Mouse (Mus musculus) neural tube, embryonic 12.5 days (tissue): ENCODE results near the gene Zfp467. TPM values are rescaled to one million over a fixed set of nuclear protein-coding genes. Genes with fewer than 3 reads are reported as not detected.
A peak's percentile ranks its signal among the peaks of the same experiment; 100 is the strongest.

Experiments
- ATAC-seq: fragments of 200-750 bp; cut with Nextera tagmentation; 2 replicates; pipeline ENCODE4 v1.8.0; 2017; ENCODE audit warnings: low read depth, mild to moderate bottlenecking, moderate TSS enrichment, moderate library complexity; ENCODE audit not compliant: low FRiP score
- H3K27ac ChIP-seq: fragments of 300-500 bp; sonication (generic); 2 replicates; pipeline ENCODE4 v1.5.1; 2016
- H3K27me3 ChIP-seq: fragments of 300-500 bp; sonication (generic); replicated peaks from 2 replicates; pipeline ENCODE4 v1.6.1; 2016; ENCODE audit warnings: mild to moderate bottlenecking
- H3K36me3 ChIP-seq: fragments of 300-500 bp; sonication (generic); 2 replicates; pipeline ENCODE4 v1.6.1; 2016; ENCODE audit warnings: mild to moderate bottlenecking
- H3K4me1 ChIP-seq: fragments of 300-500 bp; sonication (generic); 2 replicates; pipeline ENCODE4 v1.6.1; 2016
- H3K4me2 ChIP-seq: fragments of 300-500 bp; sonication (generic); replicated peaks from 2 replicates; pipeline ENCODE4 v1.6.1; 2016; ENCODE audit warnings: mild to moderate bottlenecking
- H3K4me3 ChIP-seq: fragments of 300-500 bp; sonication (generic); 2 replicates; pipeline ENCODE4 v1.5.1; 2016
- H3K9ac ChIP-seq: fragments of 300-500 bp; sonication (generic); 2 replicates; pipeline ENCODE4 v1.6.1; 2016; ENCODE audit warnings: mild to moderate bottlenecking
- H3K9me3 ChIP-seq: fragments of 300-500 bp; sonication (generic); 2 replicates; pipeline ENCODE4 v1.6.1; 2016; ENCODE audit warnings: mild to moderate bottlenecking
- WGBS: fragments of 180-500 bp; shearing (Covaris S2); methylation state at CpG from one replicate; pipeline ENCODE4 v1.1.7; 2016; 5-methylcytosine and 5-hydroxymethylcytosine counted together
- polyA plus RNA-seq: library from polyadenylated mRNA; unstranded; fragments of >200 nt; fragmentation: Nextera tagmentation; extraction: Ambion mirVana; gene quantifications from 2 replicates; pipeline ENCODE4 v1.2.1, GENCODE M21; 2016

Gene Zfp467
- polyA plus RNA-seq, 1 experiment from 2014 or later, result 18.4 TPM

DNA sequence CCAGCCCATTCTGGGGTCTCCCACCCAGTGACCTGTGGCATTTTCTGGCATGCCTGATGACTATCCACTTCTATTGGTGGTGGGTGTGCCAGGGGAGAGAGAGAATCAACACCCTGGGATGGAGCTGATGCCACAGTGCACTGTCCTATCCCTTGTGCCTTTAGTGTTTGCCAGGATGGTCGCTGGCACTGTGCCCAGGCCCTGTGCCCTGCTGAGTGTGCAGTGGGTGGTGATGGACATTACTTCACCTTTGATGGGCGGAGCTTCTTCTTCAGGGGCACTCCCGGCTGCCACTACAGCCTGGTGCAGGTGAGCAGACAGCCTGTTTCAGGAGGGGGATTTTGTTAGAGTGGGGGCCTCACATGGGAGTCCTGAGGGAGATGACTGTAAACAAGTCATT, 7.1 kb upstream of the Zfp467 start:
- no peaks in the 10 kb centered on the region for H3K9me3 ChIP-seq
- no peaks in the 10 kb centered on the region for H3K4me1 ChIP-seq
- no peak overlapping the region for H3K4me2 ChIP-seq
- WGBS, result 81% methylated on average over 3 of the region's 3 CpGs
- H3K36me3 ChIP-seq, result no peaks in the 10 kb centered on the region
- H3K9ac ChIP-seq, result no peak overlapping the region
- H3K27me3 ChIP-seq, result no peaks in the 10 kb centered on the region
- ATAC-seq, result no peak
- no peak overlapping the region for H3K27ac ChIP-seq
- H3K4me3 ChIP-seq, result no peak overlapping the region

DNA sequence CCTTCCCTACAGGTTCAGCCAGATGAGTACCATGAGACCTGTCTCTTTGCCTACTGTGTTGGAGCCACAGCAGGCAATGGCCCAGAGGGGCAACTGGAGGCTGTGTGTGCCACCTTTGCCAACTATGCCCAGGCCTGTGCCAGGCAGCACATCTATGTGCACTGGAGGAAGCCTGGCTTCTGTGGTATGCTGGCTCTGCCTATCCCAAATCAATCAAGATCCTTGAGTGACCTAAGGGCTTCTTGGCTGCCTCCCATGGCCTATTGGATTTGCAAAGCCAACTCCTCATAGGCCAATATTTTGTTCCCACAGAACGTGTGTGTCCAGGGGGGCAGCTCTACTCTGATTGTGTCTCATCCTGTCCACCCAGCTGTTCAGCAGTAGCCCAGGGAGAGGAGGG, 6.5 kb upstream of the Zfp467 start:
- no peaks in the 10 kb centered on the region for H3K36me3 ChIP-seq
- no peak for ATAC-seq
- 70% methylated on average over 1 of the region's 1 CpGs for WGBS

DNA sequence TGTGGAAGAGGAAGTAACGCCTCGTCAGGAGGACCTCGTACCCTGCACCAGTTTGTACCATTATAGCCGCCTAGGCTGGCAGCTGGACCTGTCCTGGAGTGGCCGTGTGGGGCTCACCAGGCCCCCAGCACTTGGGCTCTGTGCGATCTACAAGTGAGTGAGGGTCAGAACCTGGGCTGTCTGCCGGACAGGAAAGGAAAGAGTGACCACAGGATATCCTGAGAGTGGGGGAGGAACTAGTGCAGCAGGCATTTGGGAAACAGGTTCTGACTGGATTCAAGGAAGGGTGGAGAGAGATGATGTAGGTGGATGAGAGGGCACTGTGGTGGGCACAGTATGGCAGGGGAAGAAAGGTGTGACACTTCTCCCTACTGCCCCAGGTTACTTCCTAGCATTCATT, 2.9 kb upstream of the Zfp467 start:
- Histone ChIP-seq H3K9ac (no peak overlapping the region), H3K4me2 (no peak overlapping the region), H3K27me3 (no peaks in the 10 kb centered on the region), H3K36me3 (no peaks in the 10 kb centered on the region), H3K27ac (no peak overlapping the region), H3K4me1 (peaks cover 3% of the 10 kb centered on the region), H3K9me3 (no peaks in the 10 kb centered on the region), H3K4me3 (no peak overlapping the region)
- 72% methylated on average over 7 of the region's 7 CpGs for WGBS
- no peak for ATAC-seq

More for the DNA sequence above, 6.5 kb upstream of the Zfp467 start:
- H3K4me1 ChIP-seq, result no peaks in the 10 kb centered on the region
- H3K27me3 ChIP-seq, result no peaks in the 10 kb centered on the region
- H3K9ac ChIP-seq, result no peak overlapping the region
- no peak overlapping the region for H3K4me2 ChIP-seq
- no peak overlapping the region for H3K27ac ChIP-seq
- no peaks in the 10 kb centered on the region for H3K9me3 ChIP-seq
- H3K4me3 ChIP-seq, result no peak overlapping the region

DNA sequence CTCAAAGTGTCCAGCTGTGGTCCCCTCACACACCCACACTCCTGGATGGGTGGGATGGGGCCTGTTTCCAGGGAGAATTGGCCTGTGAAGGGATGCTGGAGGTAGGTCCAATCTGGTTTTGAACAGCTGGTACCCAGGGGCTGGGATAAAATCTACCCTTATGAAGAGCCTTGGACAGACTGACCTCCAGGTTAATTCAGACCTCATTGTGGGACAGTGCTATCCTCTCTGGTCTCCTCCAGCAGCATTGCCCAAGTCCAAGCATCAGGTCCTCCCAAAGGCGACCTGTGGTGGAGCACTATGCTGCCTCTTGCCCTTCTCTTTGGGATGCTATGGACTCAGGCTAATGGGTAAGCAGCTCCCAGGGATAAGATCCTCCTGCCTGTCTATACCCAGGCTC, 2.3 kb upstream of the Zfp467 start, which contains the start of gene Sspo:
TSS of gene Sspo (plus strand) at position 301 of the 400 bp plus-strand sequence.
- Histone ChIP-seq H3K4me3 (no peak within 1 kb of the TSS), H3K4me2 (no peak within 1 kb of the TSS), H3K9me3 (no peaks in the 10 kb centered on the region), H3K9ac (no peak within 1 kb of the TSS), H3K27ac (no peak within 1 kb of the TSS), H3K27me3 (no peaks in the 10 kb centered on the region), H3K36me3 (no peaks in the 10 kb centered on the region), H3K4me1 (peaks cover 8% of the 10 kb centered on the region)
- WGBS, result 88% methylated on average over 1 of the region's 1 CpGs
- no peak for ATAC-seq

DNA sequence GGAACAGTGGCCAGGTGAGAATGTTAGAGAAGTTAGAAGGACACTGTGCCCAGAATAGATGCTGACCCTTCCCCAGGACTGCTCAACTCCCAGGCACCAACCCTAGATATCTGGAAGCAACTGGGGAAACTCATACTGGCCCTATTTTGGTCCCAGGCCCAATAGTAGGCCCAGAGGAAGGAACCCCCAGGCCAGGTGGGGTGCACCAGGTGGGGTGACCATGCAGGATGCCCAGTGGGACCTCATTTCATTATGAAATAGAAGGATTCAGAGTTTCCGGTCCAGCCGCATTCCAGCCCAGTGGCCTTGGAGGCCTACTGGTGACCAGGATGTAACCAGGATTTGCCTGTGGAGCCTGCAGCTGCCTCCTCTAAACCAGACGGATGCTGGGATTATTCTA, 1.3 kb upstream of the Zfp467 start:
- Histone ChIP-seq H3K4me2 (no peak overlapping the region), H3K9me3 (no peaks in the 10 kb centered on the region), H3K27ac (no peak overlapping the region), H3K9ac (no peak overlapping the region), H3K27me3 (no peaks in the 10 kb centered on the region), H3K4me1 (peaks cover 8% of the 10 kb centered on the region), H3K36me3 (peaks cover 7% of the 10 kb centered on the region), H3K4me3 (no peak overlapping the region)
- 81% methylated on average over 3 of the region's 3 CpGs for WGBS
- ATAC-seq, result no peak

DNA sequence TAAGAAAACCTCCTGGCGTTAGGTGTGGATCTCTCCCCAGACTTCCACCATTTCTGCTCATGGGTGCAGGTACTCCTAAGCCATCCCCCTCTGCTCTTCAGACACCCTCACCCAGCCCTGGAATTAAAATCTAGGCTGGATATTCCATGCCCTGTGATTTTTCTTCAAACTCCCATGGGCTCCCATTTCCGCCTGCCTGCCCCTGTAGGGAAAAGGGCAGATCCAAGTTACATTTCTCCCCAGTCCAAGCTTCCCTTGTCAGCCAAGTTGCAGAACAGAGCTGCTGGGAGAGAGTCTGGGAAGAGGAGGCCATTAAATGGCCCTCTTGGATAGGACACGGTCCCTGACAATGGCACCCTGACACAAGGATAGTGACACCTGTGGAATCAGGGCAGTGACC, 631 bp upstream of the Zfp467 start:
- Histone ChIP-seq H3K36me3 (peaks cover 13% of the 10 kb centered on the region), H3K9ac (no peak overlapping the region), H3K4me2 (peak overlapping the region; percentile 94), H3K9me3 (no peaks in the 10 kb centered on the region), H3K27ac (no peak overlapping the region), H3K4me1 (peaks cover 8% of the 10 kb centered on the region), H3K4me3 (peak overlapping the region; percentile 73), H3K27me3 (no peaks in the 10 kb centered on the region)
- WGBS, result 21% methylated on average over 3 of the region's 3 CpGs
- ATAC-seq, result no peak

DNA sequence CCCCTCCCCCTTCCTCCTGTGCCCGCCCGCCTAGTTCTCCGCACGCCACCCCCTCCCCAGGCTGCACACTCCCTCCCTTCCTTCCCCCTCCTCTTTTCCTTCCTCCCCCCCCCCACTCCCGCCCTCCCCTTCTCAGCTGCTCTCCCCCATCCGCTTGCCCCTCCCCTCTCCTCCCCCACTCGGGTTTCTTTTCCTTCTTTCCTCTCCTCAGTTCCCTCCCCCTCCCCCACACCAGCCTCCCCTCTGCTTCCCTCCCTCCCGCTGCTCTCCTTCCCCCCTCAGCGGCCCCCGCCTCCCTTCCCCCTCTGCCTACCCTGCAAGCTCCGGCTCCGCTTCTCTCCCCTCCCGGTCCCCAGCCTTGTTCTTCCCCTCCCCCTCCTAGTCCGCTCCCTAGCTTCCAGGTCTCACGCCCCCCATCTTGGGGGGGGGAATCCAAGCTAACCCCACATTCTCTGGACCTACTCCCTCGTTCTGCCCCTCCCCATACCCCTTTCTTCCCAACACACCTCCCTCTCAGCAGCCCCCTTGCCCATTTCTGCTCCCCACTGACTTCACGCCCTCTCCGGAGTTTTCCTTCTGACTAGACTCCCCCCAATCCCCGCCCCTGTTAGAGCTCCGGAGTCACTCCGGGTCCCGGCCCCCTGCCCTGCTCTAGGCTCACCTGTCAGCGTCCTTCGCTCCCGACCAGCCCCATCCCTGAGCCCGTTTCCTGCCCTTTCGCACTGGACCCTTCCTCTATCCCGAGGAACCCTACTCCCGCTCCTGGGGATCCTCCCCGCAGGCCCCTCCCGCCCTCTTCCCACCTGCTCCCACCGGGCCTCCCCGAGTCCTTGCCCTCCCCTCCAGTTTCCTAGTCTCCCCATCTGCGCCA, 1.1 kb downstream of the Zfp467 start:
- H3K4me2 ChIP-seq, result peak overlapping the region; percentile 94
- H3K9ac ChIP-seq, result peak overlapping the region; percentile 73
- peaks cover 19% of the 10 kb centered on the region for H3K4me1 ChIP-seq
- H3K27ac ChIP-seq, result peak overlapping the region; percentile 63
- no peaks in the 10 kb centered on the region for H3K9me3 ChIP-seq
- peak; percentile 73 for ATAC-seq
- H3K4me3 ChIP-seq, result peak overlapping the region; percentile 73
- 2% methylated on average over 33 of the region's 34 CpGs for WGBS
- H3K36me3 ChIP-seq, result peaks cover 16% of the 10 kb centered on the region
- peaks cover 13% of the 10 kb centered on the region for H3K27me3 ChIP-seq

DNA sequence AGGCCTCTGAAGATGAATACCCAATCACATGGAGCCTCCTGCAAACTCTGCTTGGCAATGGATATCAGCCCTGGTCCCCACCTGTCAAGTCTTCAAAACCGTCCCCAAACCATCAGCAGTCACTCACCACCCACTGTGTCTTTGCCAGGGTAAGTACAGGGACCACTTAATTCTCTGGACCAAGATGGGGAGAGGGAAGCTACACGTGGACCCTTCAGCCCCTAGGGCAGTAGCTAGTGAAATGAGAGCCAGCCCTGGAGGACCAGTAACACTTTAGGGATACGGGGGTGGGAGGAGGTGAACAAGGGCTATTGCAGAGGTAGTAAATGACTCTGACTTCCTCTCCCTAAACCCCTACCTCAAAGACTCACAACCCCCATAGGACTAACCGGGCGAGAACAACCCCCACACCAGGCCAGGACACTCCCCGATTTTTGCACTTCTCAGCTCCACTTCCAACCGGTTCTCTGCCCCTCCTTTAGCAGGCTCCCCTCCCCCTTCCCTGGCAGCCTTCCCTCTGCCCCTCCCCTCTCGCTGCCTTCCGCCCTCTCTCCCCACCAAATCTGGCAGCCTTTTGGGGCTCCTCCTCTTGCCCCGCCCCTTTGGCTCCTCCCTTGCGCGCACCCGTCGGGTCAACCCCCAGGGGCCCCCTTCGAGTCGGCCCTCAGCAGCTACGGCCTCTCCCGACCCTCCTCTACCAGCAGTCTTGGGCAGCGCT, 1.9 kb downstream of the Zfp467 start:
- peak; percentile 87 for ATAC-seq

DNA sequence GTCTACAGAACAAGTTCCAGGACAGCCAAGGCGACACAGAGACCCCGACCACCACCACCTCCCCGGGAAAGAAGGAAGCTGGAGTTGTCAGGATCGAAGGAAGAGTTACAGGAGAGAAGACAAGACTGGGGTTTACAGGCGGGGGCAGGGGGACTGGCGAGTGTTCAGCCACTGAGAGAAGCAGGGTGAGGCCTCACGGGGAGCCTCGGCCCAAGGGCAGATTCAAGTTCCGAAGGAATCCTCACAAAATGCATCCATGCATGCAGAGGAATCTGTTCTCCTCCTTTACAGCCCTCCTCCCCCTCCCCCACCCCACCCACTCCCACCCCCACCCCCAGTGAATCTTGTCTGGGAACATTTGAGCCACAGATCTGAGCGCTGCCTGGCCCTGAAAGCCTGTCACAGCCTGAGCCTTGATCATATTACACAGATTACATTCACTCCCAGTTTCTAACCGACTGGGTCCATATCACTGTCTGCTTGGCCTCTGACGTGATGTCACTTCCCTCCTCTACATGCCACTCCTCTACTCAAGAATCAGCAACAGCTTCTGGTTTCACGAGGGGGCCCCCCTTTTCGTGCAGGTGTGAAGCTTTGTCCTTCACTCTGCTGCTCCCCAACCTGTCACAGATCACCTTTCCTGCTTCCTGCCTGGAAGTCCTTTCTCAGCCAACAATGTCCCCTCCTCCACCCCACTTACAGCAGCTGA, 5.2 kb downstream of the Zfp467 start:
- no peak overlapping the region for H3K4me3 ChIP-seq
- H3K9me3 ChIP-seq, result no peaks in the 10 kb centered on the region
- H3K27ac ChIP-seq, result no peak overlapping the region
- no peak for ATAC-seq
- peaks cover 35% of the 10 kb centered on the region for H3K4me1 ChIP-seq
- H3K9ac ChIP-seq, result no peak overlapping the region
- H3K27me3 ChIP-seq, result peaks cover 40% of the 10 kb centered on the region
- 38% methylated on average over 14 of the region's 14 CpGs for WGBS
- peak overlapping the region; percentile 4; the same call in 1 of the 2 replicates for H3K4me2 ChIP-seq
- H3K36me3 ChIP-seq, result peaks cover 21% of the 10 kb centered on the region

More for the DNA sequence above, 1.9 kb downstream of the Zfp467 start:
- Histone ChIP-seq H3K9me3 (no peaks in the 10 kb centered on the region), H3K27ac (peak overlapping the region; percentile 32), H3K4me3 (peak overlapping the region; percentile 73), H3K9ac (peak overlapping the region; percentile 45), H3K36me3 (peaks cover 16% of the 10 kb centered on the region), H3K4me2 (peak overlapping the region; percentile 94), H3K4me1 (peaks cover 27% of the 10 kb centered on the region), H3K27me3 (peaks cover 21% of the 10 kb centered on the region)
- 2% methylated on average over 19 of the region's 19 CpGs for WGBS

DNA sequence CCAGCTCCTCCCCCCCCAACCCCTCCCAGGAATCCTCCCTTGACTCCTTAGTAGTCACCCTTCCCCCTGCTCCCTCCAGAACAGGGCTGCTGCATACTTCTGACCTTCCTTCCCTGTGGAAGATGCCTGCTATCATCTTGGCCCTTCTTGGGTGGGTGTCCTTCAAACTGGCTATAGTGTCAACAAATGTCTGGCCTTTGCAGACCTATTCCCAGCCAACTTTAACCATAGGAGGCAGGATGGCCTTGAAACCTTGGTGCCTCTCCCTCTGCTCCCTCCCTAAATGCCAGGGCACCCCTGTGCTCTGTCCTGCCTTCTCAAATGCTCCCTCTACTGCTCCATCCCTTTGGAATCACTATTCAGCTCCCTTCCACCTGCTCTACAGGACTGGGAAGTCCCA, 6.0 kb downstream of the Zfp467 start:
- peaks cover 40% of the 10 kb centered on the region for H3K27me3 ChIP-seq
- no peak overlapping the region for H3K4me3 ChIP-seq
- H3K9me3 ChIP-seq, result no peaks in the 10 kb centered on the region
- no peak for ATAC-seq
- H3K36me3 ChIP-seq, result peaks cover 21% of the 10 kb centered on the region
- H3K4me1 ChIP-seq, result peaks cover 35% of the 10 kb centered on the region
- no peak overlapping the region for H3K27ac ChIP-seq
- 0 out of 2 replicates have a peak overlapping the region, but pooled peaks have one; percentile 44 for H3K4me2 ChIP-seq
- no peak overlapping the region for H3K9ac ChIP-seq

DNA sequence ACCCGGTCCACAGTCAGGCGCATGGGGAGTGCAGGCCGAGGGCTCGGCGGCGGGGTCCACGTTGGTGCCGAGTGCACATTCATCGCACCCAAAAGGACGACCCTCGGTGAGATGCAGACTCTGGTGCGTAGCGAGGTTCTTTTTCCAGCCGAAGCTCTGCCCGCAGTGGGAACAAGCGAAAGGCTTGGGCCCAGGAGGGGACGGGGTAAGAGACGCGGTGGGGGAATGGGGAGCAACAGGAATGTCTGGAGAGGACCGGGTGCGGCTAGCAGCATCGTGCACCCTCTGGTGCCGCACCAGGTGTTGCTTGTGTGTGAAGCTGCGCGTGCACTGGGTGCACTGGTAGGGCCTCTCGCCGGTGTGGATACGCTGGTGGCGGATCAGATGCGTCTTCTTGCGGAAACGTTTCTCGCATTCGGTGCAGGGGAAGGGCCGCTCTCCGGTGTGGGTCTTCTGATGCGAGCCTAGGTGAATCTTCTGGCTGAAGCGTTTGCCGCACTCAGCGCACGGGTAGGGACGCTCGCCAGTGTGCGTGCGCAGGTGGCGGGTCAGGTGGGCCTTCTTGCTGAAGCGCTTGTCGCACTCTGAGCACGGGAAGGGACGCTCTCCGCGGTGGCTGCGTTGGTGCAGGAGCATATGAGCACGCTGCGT, 7.0 kb downstream of the Zfp467 start:
- H3K4me1 ChIP-seq, result peaks cover 33% of the 10 kb centered on the region
- H3K36me3 ChIP-seq, result peaks cover 21% of the 10 kb centered on the region
- peak overlapping the region; percentile 7; the same call in 1 of the 2 replicates for H3K4me3 ChIP-seq
- peak overlapping the region; percentile 9; the same call in 1 of the 2 replicates for H3K9ac ChIP-seq
- WGBS, result 12% methylated on average over 55 of the region's 55 CpGs
- peaks cover 40% of the 10 kb centered on the region for H3K27me3 ChIP-seq
- peak overlapping the region; percentile 44 for H3K4me2 ChIP-seq
- no peak for ATAC-seq
- H3K9me3 ChIP-seq, result no peaks in the 10 kb centered on the region
- no peak overlapping the region for H3K27ac ChIP-seq
